Mouse (Mus musculus) embryo, embryonic 11.5 days (tissue): ENCODE measurements around the gene Cenpp.

Experiments used
- DNase-seq: peaks from one replicate; pipeline ENCODE4 v3.0.0-alpha.2; 2012; ENCODE audit warnings: low read depth, low spot score

The Cenpp gene

DNA sequence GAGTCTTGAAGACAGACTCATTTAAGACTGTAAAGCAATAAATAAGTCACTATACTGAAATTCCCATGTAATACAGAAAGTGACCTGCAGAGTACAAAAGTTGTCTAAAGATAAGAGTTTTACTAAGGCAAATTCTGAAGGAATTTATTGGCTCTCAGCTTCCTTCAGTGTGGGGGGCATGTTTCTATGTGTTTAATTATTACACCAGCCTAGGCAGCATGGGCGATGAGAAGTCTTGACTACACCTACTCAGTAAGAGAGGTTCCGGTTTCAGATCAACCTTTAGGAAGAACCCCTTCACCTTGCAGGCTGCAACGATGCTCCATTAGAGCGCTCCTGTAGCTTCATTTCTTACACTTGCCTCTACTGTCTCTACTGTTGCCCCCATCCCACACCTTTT is 121.9 kb downstream of the Cenpp start:
- no peak for DNase-seq

- DNase-seq, result no peak
Observed at GRCm38 (mm10) chr13:49526235-49526634, 126.3 kb downstream of the Cenpp start.

- DNase-seq, result no peak
Observed at GRCm38 (mm10) chr13:49518761-49519160, 133.8 kb downstream of the Cenpp start.

- DNase-seq, result no peak
Observed at GRCm38 (mm10) chr13:49507176-49507575, 145.4 kb downstream of the Cenpp start.

DNA sequence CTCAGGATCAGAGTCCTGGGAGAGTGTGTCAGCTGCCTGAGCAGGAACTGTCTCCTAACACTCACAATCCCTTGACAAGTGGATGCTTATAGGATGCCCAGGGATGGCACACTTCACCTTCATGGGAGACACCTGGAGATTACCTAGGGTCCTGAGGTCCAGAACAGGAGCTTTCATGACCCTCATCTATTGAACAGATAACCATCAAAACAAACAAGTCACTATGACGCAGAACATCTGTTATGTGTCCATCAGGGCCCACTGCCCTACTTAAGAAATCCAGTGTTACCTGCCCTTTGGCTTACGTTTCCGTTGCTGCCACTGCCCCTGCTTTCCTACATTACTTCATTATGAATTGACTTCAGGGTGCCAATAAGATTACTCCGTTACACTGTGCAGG is 146.8 kb downstream of the Cenpp start:
- DNase-seq, result no peak

DNA sequence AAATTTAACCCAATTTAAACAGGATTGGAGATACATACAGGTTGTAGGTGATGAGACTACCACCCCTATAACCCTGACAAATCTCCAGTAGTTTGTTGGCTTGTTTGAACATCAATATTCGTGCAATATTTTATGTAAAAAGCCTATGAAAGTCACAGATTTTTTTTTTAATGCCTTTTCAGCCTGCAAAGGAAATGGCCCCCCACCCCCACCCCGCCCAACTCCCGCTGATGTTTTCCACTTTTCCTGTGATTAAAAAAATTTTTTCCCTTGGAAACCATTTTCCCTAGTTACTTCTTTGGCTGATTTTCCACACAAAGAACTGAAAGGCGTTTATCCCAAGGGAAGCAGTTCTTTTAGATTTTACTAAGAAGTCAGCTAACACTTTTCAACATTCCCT is 148.1 kb downstream of the Cenpp start, which contains the start of gene Ecm2:
Ecm2 (plus strand) TSS at position 301 of the 400 bp plus-strand sequence.
- DNase-seq, result no peak

DNA sequence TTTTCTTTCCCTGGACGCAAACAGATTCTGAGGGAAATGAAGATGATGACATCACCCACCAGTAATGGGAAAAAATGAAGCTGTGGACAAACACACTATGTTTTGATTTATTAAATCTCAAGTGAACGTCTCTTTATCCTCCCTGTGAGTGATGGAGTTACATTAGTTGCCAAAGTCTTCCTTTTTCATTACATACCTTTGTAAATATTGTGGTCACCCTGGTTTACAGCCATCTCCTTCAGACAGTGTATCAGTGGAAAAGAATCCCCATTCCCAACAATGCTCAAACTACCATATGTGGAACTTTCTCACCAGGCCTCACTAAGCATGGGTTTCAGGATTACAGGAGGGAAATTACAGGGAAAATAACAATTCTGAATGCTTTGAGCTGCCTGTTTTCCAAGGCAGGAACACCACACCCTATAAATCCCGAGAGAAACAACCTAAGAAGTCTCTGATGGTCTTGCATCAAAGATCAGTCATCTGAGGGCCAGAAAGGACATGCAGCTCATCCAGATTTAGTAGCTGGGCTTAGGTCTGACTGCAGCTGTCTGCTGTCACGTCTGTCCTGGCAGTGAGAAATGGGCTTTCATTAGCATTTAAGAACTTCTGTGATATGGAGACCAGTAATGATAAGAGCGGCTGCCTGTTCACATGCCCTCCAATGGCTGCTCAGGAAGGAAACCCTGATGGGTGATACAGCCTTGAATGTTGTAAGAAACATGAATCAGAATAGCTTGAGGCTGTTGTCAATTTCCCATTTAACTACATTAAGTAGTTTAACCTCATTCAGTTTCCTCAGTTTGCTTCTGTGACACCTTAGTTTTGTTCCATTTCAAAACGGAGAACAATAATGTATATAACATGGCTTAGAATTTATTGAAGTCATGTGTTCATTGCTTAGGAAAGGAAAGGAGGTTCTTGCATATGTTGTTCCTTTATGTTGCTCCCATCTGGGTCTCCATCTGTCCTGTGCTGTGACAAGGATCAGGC is 159.9 kb downstream of the Cenpp start, which contains the start of gene Tes3-ps:
Tes3-ps (plus strand) TSS at position 943 of the 993 bp plus-strand sequence.
- no peak for DNase-seq

DNA sequence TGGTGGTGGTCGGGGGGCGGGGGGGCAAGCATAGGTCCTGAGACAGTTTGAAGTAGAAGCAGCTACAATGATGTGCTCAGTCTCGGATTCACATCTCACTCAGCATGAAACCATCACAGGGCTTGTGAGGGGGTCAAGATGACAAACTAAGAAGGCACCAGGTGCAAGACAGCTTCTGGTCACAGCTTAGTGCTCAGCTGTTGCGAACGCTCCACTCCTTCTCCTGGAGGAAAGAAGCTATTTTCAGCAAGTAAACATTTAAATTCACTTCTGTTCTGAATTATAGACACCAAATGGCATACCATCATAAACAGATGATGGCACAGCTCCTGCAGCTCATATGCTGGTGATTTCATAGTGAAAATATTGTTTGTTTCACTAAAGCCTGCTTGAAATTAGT is 167.2 kb downstream of the Cenpp start:
- no peak for DNase-seq

DNA sequence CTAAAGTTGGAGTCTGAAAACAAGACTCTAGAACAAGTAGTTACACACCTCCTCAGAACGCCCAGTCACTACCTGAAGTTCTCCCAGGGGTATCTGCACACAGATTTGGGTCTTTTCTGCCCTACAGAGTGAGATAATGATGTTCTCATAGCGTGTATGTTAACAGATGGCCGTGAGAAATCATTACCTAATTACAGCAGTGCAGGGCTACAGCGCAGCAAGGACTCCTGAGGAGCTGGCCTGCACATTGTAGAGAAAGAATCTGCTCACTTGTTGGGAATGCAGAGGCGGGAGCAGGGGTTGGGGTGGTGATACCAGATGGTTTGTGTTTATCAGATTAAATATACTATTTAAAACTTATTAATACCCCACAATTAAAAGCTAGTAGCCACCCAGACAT is 172.0 kb downstream of the Cenpp start:
- DNase-seq, result no peak

- DNase-seq, result no peak
Observed at GRCm38 (mm10) chr13:49480057-49480456, 172.5 kb downstream of the Cenpp start.

DNA sequence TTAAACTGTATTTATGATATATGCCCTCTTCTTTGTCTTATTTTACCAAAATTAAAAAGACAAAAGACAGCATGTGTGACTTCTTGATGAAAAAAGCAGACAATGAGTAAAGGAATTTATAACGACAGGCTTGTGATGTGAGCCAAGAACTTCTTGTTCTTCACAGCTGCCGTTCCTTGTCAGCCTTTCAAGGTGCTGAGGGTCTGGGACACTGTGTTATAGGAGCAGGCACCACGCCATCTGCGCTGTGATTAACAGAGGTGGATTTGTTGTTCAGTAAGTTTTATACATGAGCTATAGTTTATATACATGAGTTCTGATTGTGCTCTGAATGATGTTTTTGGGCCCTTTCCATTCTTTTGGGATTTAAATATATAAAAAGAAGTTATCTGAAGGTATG is 173.2 kb downstream of the Cenpp start:
- DNase-seq, result no peak

GRCm38 (mm10) chr13:49478851-49479374 is 173.7 kb downstream of the Cenpp start:
- DNase-seq, result no peak

GRCm38 (mm10) chr13:49477887-49478286 is 174.7 kb downstream of the Cenpp start:
- no peak for DNase-seq

DNA sequence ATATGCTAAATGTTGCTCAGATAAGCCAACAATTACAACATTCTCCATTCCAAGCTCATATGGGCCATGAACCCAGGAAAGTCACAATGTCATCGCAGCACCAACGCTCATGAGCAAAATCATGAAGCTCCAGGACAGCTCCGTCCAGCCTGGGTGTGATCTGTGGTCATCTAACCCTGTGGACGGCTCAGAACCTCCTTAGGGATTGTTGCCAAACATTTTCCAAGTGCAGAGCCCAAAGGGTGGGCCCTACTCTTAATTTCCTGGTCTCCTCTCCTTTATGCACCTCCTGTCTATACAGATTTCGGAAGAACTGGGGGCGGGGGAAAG is 179.9 kb downstream of the Cenpp start:
- no peak for DNase-seq

DNA sequence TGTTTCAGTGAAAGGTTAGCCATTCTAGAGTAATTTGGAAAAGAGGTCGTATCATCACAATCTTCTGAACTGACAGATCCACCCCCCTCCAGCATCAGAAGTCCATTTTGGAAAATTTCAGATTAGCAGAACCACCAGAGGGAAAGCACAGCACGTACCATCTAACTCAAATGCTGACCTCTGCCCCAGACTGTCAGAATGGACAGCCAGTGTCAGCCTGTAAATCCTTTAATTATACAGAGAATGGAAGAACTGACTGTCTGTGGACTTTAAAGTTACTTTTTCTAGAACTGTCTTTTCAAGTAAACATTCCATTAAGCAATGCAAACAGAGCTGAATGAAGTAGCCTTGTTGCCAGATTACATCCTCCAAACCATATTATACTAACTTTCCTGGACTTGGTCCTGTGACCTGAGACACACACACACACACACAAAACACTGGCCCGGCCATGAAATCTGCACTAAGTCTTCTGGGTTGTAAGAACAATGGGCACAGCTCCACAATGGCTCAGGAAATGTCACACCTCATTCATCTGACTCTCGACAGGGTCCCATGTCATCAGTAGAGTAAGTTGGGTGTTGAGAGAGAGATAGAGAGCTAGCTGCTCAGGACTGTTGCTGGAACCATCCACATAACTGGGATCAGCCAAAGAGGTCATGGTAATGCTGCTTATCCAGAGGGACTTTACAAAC is 180.5 kb downstream of the Cenpp start:
- no peak for DNase-seq

GRCm38 (mm10) chr13:49470806-49471205 is 181.8 kb downstream of the Cenpp start:
- no peak for DNase-seq

DNA sequence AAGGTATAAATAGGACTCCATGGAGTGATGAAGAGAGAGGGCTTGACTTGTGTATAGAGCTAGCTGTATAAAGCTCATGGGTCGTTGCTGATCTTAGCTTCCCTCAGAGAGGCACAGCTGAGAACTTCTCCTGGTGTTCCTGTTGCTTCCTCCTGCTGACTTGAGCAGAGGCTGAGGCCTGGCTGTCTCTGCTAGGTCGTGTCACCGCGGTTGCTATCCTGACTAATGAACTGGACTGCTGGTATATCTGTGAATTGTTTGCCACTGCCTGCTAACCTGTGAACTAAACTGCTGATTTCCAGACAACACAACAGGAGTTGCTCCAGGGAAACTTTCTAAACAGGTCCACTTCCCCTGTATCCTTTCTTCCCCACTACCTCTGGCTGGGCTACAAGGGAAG is 182.3 kb downstream of the Cenpp start:
- DNase-seq, result no peak

DNA sequence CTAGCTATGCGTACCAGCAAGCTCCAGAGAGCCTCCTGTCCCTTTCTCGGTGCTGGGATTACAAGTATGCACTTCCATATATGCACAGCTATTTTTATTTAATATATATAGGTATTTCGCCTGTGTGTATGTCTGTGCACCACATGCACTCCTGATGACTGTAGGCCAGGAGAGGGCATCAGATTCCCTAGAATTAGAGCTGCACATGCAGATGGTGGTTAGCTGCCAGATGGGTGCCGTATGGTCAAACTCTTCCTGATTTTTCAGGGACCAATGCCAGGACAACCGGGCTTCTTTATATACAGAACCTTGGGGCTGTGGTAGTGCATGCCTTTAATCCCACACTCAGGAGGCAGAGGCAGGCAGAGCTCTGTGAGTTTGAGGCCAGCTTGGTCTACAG is 183.6 kb downstream of the Cenpp start:
- no peak for DNase-seq

DNA sequence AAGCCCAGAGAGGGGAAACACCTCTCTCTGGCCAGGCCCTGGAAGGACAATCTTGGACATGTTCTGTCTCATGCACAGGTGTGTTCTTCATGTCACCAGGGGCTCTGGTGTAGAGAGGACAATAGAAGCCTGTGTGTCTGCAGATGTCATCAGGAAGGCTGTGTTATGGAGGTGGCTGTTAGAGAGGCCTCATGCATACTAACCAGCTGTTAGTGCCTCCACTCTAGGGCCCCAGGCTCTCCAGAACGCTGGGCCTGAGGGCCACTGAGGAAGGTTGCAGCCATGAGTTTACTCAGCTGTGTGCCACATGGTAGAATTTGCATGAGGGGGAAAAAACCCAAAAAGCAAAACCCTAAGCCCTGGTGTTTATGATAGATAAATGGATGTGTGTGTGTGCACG is 185.0 kb downstream of the Cenpp start:
- DNase-seq, result no peak

GRCm38 (mm10) chr13:49466393-49467075 is 186.1 kb downstream of the Cenpp start:
- no peak for DNase-seq

DNA sequence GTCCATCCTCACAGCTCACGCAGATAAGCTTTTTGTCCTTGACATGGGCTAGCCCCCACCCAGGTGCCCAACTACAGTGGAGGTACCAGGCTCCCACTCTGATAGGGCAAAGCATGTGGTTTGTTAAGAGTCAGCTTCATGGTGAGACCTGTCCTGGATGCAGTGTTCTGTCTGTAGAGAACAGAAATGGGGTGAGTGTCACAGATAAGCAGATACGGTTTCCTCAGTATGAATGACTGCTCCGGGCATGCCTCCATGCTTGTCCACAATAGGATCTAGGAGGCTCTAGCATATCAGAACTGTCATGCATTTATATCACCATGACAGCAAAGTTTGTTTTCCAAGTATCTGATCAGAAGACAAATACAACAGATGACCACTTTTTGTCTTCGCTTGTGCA is 186.7 kb downstream of the Cenpp start:
- DNase-seq, result no peak

DNA sequence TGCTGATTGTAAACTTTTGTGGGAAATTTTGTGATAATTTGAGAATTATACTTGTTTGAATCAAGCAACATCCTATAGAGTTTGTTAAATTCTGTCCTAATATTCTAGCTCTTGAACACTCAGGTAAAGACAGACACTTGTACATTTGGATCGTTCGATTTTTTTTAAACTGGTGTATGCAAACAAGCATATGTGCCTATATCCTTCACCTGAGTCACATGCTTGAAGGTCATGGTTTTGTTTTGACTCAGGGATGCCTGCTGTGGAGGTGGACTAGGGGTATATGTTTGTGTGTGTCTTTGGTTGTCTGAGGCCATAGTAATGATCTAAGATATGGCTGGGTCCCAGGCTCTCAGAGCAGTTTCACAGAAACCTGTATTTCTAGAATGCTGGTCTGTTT is 189.7 kb downstream of the Cenpp start:
- DNase-seq, result no peak
